In the genomic region with DNA sequence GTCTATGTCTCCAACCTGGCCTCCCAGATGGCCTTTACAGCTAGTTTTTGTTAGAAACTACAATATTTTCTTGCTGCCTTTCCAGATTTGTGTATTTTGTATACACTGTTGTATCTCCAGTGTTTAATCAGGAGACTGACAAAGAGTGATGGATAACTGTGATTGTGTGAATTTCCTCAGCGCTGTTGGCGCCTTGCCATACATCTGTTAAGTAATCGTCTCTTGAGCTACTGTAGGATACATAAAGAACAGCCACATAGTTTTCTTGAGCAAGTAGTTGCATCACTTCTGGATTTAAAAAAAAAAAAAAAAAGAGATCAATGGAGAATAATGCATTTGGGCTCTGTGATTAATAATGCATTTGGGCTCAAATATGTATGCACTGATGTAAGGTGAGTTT, we compare ENCODE assay signal across 18 mouse cellular contexts. TPM values are rescaled to one million over a fixed set of nuclear protein-coding genes. Genes with fewer than 3 reads are reported as not detected.
DNase-seq lines count a peak whose midpoint lies in the region; ATAC-seq and TF ChIP-seq lines count a peak whose summit lies in the region.
"Had no signal": no experiment of that assay in that cellular context is flagged by ENCODE, and none has a peak within 500 bp of the region (broad histone marks: within the 10 kb centered on the region; RNA-seq: fewer than 3 reads in every experiment).

No protein-coding gene starts in this region.

- no peak overlapping the region for H3K4me3 ChIP-seq in embryonic facial prominence, embryonic 14.5 days (ENCODE audit: low read depth, low read length)
- H3K4me3 ChIP-seq in embryonic facial prominence, embryonic 10.5 days, result no peak overlapping the region
- no peak overlapping the region for H3K4me3 ChIP-seq in lung, embryonic 14.5 days (ENCODE audit: low read depth, low read length)
- H3K4me3 ChIP-seq in lung, adult 2 months (replicated peaks; ENCODE audit: extremely low read depth, low read depth, low read length), result no peak overlapping the region
- no peak overlapping the region for H3K4me3 ChIP-seq in forebrain, embryonic 16.5 days (replicated peaks; ENCODE audit: low read length)
- H3K4me3 ChIP-seq in liver, embryonic 12.5 days, result no peak overlapping the region
- H3K4me3 ChIP-seq: embryonic facial prominence, embryonic 12.5 days; heart, embryonic 13.5 days; limb, embryonic 13.5 days; liver, embryonic 15.5 days; megakaryocyte, embryonic 14.5 days; neural tube, embryonic 15.5 days had no signal

- intact Hi-C loops in left cerebral cortex, postnatal 25 days (cut with DNase I), result no loop called here

- no peak overlapping the region for H3K4me2 ChIP-seq in embryonic facial prominence, embryonic 14.5 days (ENCODE audit: low read depth, low read length)
- H3K4me2 ChIP-seq in lung, embryonic 14.5 days, result no peak overlapping the region
- no peak overlapping the region for H3K4me2 ChIP-seq in forebrain, embryonic 16.5 days (ENCODE audit: low read length)
- H3K4me2 ChIP-seq in liver, embryonic 12.5 days, result no peak overlapping the region
- H3K4me2 ChIP-seq: embryonic facial prominence, embryonic 12.5 days; heart, embryonic 13.5 days; hindbrain, embryonic 14.5 days; limb, embryonic 13.5 days; liver, embryonic 15.5 days; neural tube, embryonic 15.5 days had no signal

- 66% methylated on average over 3 of the region's 3 CpGs for WGBS in embryonic facial prominence, embryonic 14.5 days
- WGBS in embryonic facial prominence, embryonic 10.5 days, result 93% methylated on average over 3 of the region's 3 CpGs
- WGBS in lung, embryonic 14.5 days, result 41% methylated on average over 3 of the region's 3 CpGs
- WGBS in lung, adult 2 months, result 29% methylated on average over 3 of the region's 3 CpGs
- 50% methylated on average over 3 of the region's 3 CpGs for WGBS in forebrain, embryonic 16.5 days
- WGBS in liver, embryonic 12.5 days (ENCODE audit: insufficient replicate concordance), result 78% methylated on average over 3 of the region's 3 CpGs

- no peak overlapping the region for H3K27ac ChIP-seq in embryonic facial prominence, embryonic 14.5 days (replicated peaks; ENCODE audit: low read depth, low read length)
- H3K27ac ChIP-seq in embryonic facial prominence, embryonic 10.5 days (replicated peaks), result no peak overlapping the region
- no peak overlapping the region for H3K27ac ChIP-seq in lung, embryonic 14.5 days (ENCODE audit: low read depth)
- peak overlapping the region; percentile 41; the same call in 1 of the 2 replicates for H3K27ac ChIP-seq in forebrain, embryonic 16.5 days (ENCODE audit: low read length)
- no peak overlapping the region for H3K27ac ChIP-seq in liver, embryonic 12.5 days
- H3K27ac ChIP-seq: embryonic facial prominence, embryonic 12.5 days; heart, embryonic 13.5 days; hindbrain, embryonic 14.5 days; limb, embryonic 13.5 days; liver, embryonic 15.5 days; neural tube, embryonic 15.5 days had no signal

- H3K36me3 ChIP-seq in embryonic facial prominence, embryonic 14.5 days (ENCODE audit: control insufficient read depth, insufficient read depth, low read length), result no peaks in the 10 kb centered on the region
- no peaks in the 10 kb centered on the region for H3K36me3 ChIP-seq in embryonic facial prominence, embryonic 10.5 days (replicated peaks)
- no peaks in the 10 kb centered on the region for H3K36me3 ChIP-seq in lung, embryonic 14.5 days (ENCODE audit: insufficient read depth)
- H3K36me3 ChIP-seq in forebrain, embryonic 16.5 days (ENCODE audit: control insufficient read depth, insufficient read depth), result no peaks in the 10 kb centered on the region
- no peaks in the 10 kb centered on the region for H3K36me3 ChIP-seq in liver, embryonic 12.5 days
- H3K36me3 ChIP-seq: embryonic facial prominence, embryonic 12.5 days; G1E; heart, embryonic 13.5 days; limb, embryonic 13.5 days; liver, embryonic 15.5 days; neural tube, embryonic 15.5 days had no signal

- H3K27me3 ChIP-seq in embryonic facial prominence, embryonic 14.5 days (replicated peaks; ENCODE audit: control insufficient read depth, insufficient read depth, low read length), result no peaks in the 10 kb centered on the region
- H3K27me3 ChIP-seq in embryonic facial prominence, embryonic 10.5 days (replicated peaks; ENCODE audit: low read depth, poor library complexity, severe bottlenecking), result no peaks in the 10 kb centered on the region
- H3K27me3 ChIP-seq in lung, embryonic 14.5 days (ENCODE audit: insufficient read depth, low read length), result no peaks in the 10 kb centered on the region
- no peaks in the 10 kb centered on the region for H3K27me3 ChIP-seq in forebrain, embryonic 16.5 days (replicated peaks; ENCODE audit: control insufficient read depth, insufficient read depth, low read length)
- H3K27me3 ChIP-seq in liver, embryonic 12.5 days (replicated peaks), result no peaks in the 10 kb centered on the region
- H3K27me3 ChIP-seq: embryonic facial prominence, embryonic 12.5 days; heart, embryonic 13.5 days; limb, embryonic 13.5 days; liver, embryonic 15.5 days; megakaryocyte, embryonic 14.5 days; neural tube, embryonic 15.5 days had no signal

- no peak for TF ChIP-seq POLR2A in lung, adult 2 months (IDR thresholded peaks at IDR 0.05; ENCODE audit: borderline replicate concordance, extremely low read depth, low read depth, low read length)

- no peaks in the 10 kb centered on the region for H3K9me3 ChIP-seq in embryonic facial prominence, embryonic 14.5 days (ENCODE audit: control insufficient read depth, low read length)
- H3K9me3 ChIP-seq in embryonic facial prominence, embryonic 10.5 days, result no peaks in the 10 kb centered on the region
- no peaks in the 10 kb centered on the region for H3K9me3 ChIP-seq in lung, embryonic 14.5 days (ENCODE audit: low read depth, low read length)
- H3K9me3 ChIP-seq in forebrain, embryonic 16.5 days (ENCODE audit: control insufficient read depth, low read length), result no peaks in the 10 kb centered on the region
- no peaks in the 10 kb centered on the region for H3K9me3 ChIP-seq in liver, embryonic 12.5 days (replicated peaks)
- H3K9me3 ChIP-seq: embryonic facial prominence, embryonic 12.5 days; heart, embryonic 13.5 days; limb, embryonic 13.5 days; liver, embryonic 15.5 days; megakaryocyte, embryonic 14.5 days; neural tube, embryonic 15.5 days had no signal

- ATAC-seq in embryonic facial prominence, embryonic 14.5 days (ENCODE audit: low read depth), result no peak
- no peak for ATAC-seq in lung, embryonic 14.5 days (ENCODE audit: insufficient read depth)
- peak; percentile 64; the same call in 1 of the 2 replicates for ATAC-seq in forebrain, embryonic 16.5 days
- no peak for ATAC-seq in liver, embryonic 12.5 days
- ATAC-seq: midbrain, embryonic 16.5 days had no signal

- TF ChIP-seq CTCF in lung, embryonic 14.5 days (IDR thresholded peaks at IDR 0.05; ENCODE audit: low read depth), result no peak
- TF ChIP-seq CTCF in lung, adult 2 months (IDR thresholded peaks at IDR 0.05; ENCODE audit: insufficient read depth, low read length), result no peak

- DNase-seq in embryonic facial prominence, embryonic 14.5 days (ENCODE audit: low spot score), result peak; percentile 41
- no peak for DNase-seq in embryonic facial prominence, embryonic 10.5 days (ENCODE audit: low spot score)
- peak; percentile 76 for DNase-seq in lung, embryonic 14.5 days
- no peak for DNase-seq in lung, adult 2 months
- peak; percentile 52 for DNase-seq in lung, postnatal 36 days
- DNase-seq in left cerebral cortex, postnatal 25 days (ENCODE audit: low spot score in 2 of 2), result no peak
- DNase-seq: cerebellum, adult 9-10 months had no signal

- no peak overlapping the region for H3K9ac ChIP-seq in embryonic facial prominence, embryonic 14.5 days (ENCODE audit: low read depth, low read length)
- H3K9ac ChIP-seq in lung, embryonic 14.5 days, result no peak overlapping the region
- no peak overlapping the region for H3K9ac ChIP-seq in forebrain, embryonic 16.5 days (replicated peaks; ENCODE audit: low read depth, low read length)
- no peak overlapping the region for H3K9ac ChIP-seq in liver, embryonic 12.5 days
- H3K9ac ChIP-seq: embryonic facial prominence, embryonic 12.5 days; heart, embryonic 13.5 days; hindbrain, embryonic 14.5 days; limb, embryonic 13.5 days; liver, embryonic 15.5 days; neural tube, embryonic 15.5 days had no signal

- 0 out of 2 replicates have a peak, but pooled peaks cover 4% of the 10 kb centered on the region for H3K4me1 ChIP-seq in embryonic facial prominence, embryonic 14.5 days (ENCODE audit: control insufficient read depth, insufficient read depth, low read length)
- H3K4me1 ChIP-seq in embryonic facial prominence, embryonic 10.5 days, result no peaks in the 10 kb centered on the region
- H3K4me1 ChIP-seq in lung, embryonic 14.5 days (ENCODE audit: insufficient read depth), result no peaks in the 10 kb centered on the region
- peaks cover 4% of the 10 kb centered on the region; the same call in 1 of the 2 replicates for H3K4me1 ChIP-seq in lung, adult 2 months (ENCODE audit: control insufficient read depth, insufficient read depth, low read length)
- peaks cover 3% of the 10 kb centered on the region for H3K4me1 ChIP-seq in forebrain, embryonic 16.5 days (replicated peaks; ENCODE audit: control insufficient read depth, insufficient read depth, low read length)
- 0 out of 2 replicates have a peak, but pooled peaks cover 4% of the 10 kb centered on the region for H3K4me1 ChIP-seq in liver, embryonic 12.5 days
- H3K4me1 ChIP-seq: embryonic facial prominence, embryonic 12.5 days; limb, embryonic 13.5 days; liver, embryonic 15.5 days; neural tube, embryonic 15.5 days had no signal

RNA-seq across cellular contexts. Expression of gene Arhgap18, which starts 52.9 kb away (rescaled TPM):
- polyA plus RNA-seq in embryonic facial prominence, embryonic 14.5 days (2014; fragmentation: Nextera tagmentation; extraction: Ambion mirVana), result 28.8 TPM in 2 replicates
- 8.7 and 11.1 TPM in 2 replicates for polyA plus RNA-seq in embryonic facial prominence, embryonic 10.5 days (2016; fragmentation: Nextera tagmentation; extraction: Ambion mirVana)
- 49.6 and 56.8 TPM in 2 replicates for polyA plus RNA-seq in lung, embryonic 14.5 days (2014; fragmentation: Nextera tagmentation; extraction: Ambion mirVana)
- polyA plus RNA-seq in lung, adult 2 months (2012; rRNA removed), result 2.5 and 3.9 TPM in 2 replicates
- polyA plus RNA-seq in forebrain, embryonic 16.5 days (2015; fragmentation: Nextera tagmentation; extraction: Ambion mirVana), result 13.2 and 13.8 TPM in 2 replicates
- 9.3 and 10.1 TPM in 2 replicates for polyA plus RNA-seq in liver, embryonic 12.5 days (2016; fragmentation: Nextera tagmentation; extraction: Ambion mirVana)
- total RNA-seq in left cerebral cortex, postnatal 25 days (2021), result 10 to 100 TPM in 1 of 2 experiments, 1 to 10 TPM in 1; 8.6 to 10.6 TPM

Comparison
In these comparisons a context has a peak if more than half of its experiments do, and no peak if none do; other contexts are left out.
1. DNase-seq: peak in embryonic facial prominence, embryonic 14.5 days (single experiment), lung, embryonic 14.5 days (single experiment) and lung, postnatal 36 days (single experiment); none in embryonic facial prominence, embryonic 10.5 days (single experiment), lung, adult 2 months (single experiment) and left cerebral cortex, postnatal 25 days (0 of 2).